Mouse (Mus musculus) myocyte (in vitro differentiated cells): ENCODE data around the gene Tlk2.

ENCODE experiments used
- MAX ChIP-seq: IDR thresholded peaks from one replicate; pipeline ENCODE4 v1.6.1; 2011; ENCODE audit warnings: low read depth, mild to moderate bottlenecking, control low read depth
- POLR2A ChIP-seq: IDR thresholded peaks from one replicate; pipeline ENCODE4 v1.6.1; 2011; ENCODE audit warnings: low read depth, mild to moderate bottlenecking, control low read depth, moderate library complexity; ENCODE audit not compliant: insufficient read length
- SRF ChIP-seq: IDR thresholded peaks from one replicate; pipeline ENCODE4 v1.6.1; 2011; ENCODE audit warnings: low read depth; ENCODE audit not compliant: control insufficient read depth, insufficient read length
- USF1 ChIP-seq: IDR thresholded peaks from one replicate; pipeline ENCODE4 v1.6.1; 2011; ENCODE audit warnings: low read depth, mild to moderate bottlenecking, control low read depth, moderate library complexity

- no peak for TF ChIP-seq SRF
- TF ChIP-seq POLR2A = no peak
- no peak for TF ChIP-seq MAX
- no peak for TF ChIP-seq USF1
Measured at GRCm38 (mm10) chr11:105293901-105294494, 115.4 kb downstream of the Tlk2 start.
